Mouse (Mus musculus) CH12.LX (cell line): ENCODE measurements around the gene Slc44a4. TPM values are rescaled to one million over a fixed set of nuclear protein-coding genes. Genes with fewer than 3 reads are reported as not detected.
"Not testable (repeated sequence)": the region's sequence is repeated elsewhere in the genome, so short reads cannot be mapped to it uniquely, and the experiment has no call there.

Source experiments
- DNase-seq: peaks from one replicate; pipeline ENCODE4 v3.0.0-alpha.2; 2013; ENCODE audit errors: extremely low read depth
- H3K27ac ChIP-seq: 2 replicates; pipeline ENCODE4 v1.5.1; 2012; ENCODE audit warnings: low read depth, mild to moderate bottlenecking, control low read depth, moderate library complexity; ENCODE audit not compliant: insufficient read depth
- H3K27me3 ChIP-seq: replicated peaks from 2 replicates; pipeline ENCODE3; 2012; ENCODE audit warnings: inconsistent platforms
- H3K36me3 ChIP-seq, 2 experiments: replicated peaks in 1 of 2; 2 replicates each; pipeline versions ENCODE3 to v1.6.1; 2012; ENCODE audit warnings: inconsistent platforms in 1 of 2, low read length in 1 of 2, mild to moderate bottlenecking in 1 of 2, mixed read lengths in 1 of 2, moderate library complexity in 1 of 2; ENCODE audit not compliant: control insufficient read depth in 1 of 2, insufficient read depth in 1 of 2
- H3K4me1 ChIP-seq, 2 experiments: 2 replicates each; pipeline ENCODE4 v1.6.1; 2012; ENCODE audit warnings: inconsistent platforms in 1 of 2, moderate library complexity in 1 of 2; ENCODE audit not compliant: insufficient read depth in 2 of 2, control insufficient read depth in 1 of 2
- H3K4me2 ChIP-seq: 2 replicates; pipeline ENCODE4 v1.6.1; 2012; ENCODE audit warnings: low read depth, mild to moderate bottlenecking, control low read depth; ENCODE audit not compliant: poor library complexity, insufficient read depth, severe bottlenecking
- H3K4me3 ChIP-seq, 3 experiments: fragments of 150-350 bp in 1 of 3; sonication (generic) in 1 of 3; replicated peaks in 1 of 3; 2 replicates each; pipeline versions ENCODE3 to v1.5.1; 2011 to 2012; ENCODE audit warnings: low read depth in 2 of 3, low read length in 2 of 3, mild to moderate bottlenecking in 2 of 3, moderate library complexity in 2 of 3, control low read depth in 1 of 3, improper control_type of control experiment in 1 of 3, inconsistent platforms in 1 of 3, mixed read lengths in 1 of 3; ENCODE audit not compliant: poor library complexity in 1 of 3
- H3K79me2 ChIP-seq: replicated peaks from 2 replicates; pipeline ENCODE4 v1.6.1; 2012; ENCODE audit warnings: mild to moderate bottlenecking, moderate library complexity; ENCODE audit not compliant: control insufficient read depth, poor library complexity, insufficient read depth, severe bottlenecking; ENCODE audit errors: extremely low read depth
- H3K9ac ChIP-seq: 2 replicates; pipeline ENCODE4 v1.6.1; 2012; ENCODE audit warnings: low read depth, mild to moderate bottlenecking, control low read depth, moderate library complexity; ENCODE audit not compliant: insufficient read depth
- H3K9me3 ChIP-seq: replicated peaks from 2 replicates; pipeline ENCODE3; 2012; ENCODE audit warnings: low read length, inconsistent platforms, mixed read lengths
- CTCF ChIP-seq, 2 experiments: IDR thresholded peaks in 1 of 2; conservative IDR thresholded peaks in 1 of 2; 2 replicates each; pipeline ENCODE4 v1.5.1; 2011 to 2012; ENCODE audit warnings: low read depth in 2 of 2, low read length in 2 of 2, improper control_type of control experiment in 1 of 2, inconsistent platforms in 1 of 2, mild to moderate bottlenecking in 1 of 2, moderate library complexity in 1 of 2
- E2F4 ChIP-seq: IDR thresholded peaks from 2 replicates; pipeline ENCODE4 v1.6.1; 2011; ENCODE audit warnings: low read depth, low read length, improper control_type of control experiment; ENCODE audit not compliant: insufficient replicate concordance
- EP300 ChIP-seq: IDR thresholded peaks from 2 replicates; pipeline ENCODE4 v1.6.1; 2011; ENCODE audit warnings: low read length, improper control_type of control experiment
- HCFC1 ChIP-seq: IDR thresholded peaks from 2 replicates; pipeline ENCODE4 v1.6.1; 2012; ENCODE audit warnings: low read depth, mild to moderate bottlenecking, inconsistent platforms, low read length, improper control_type of control experiment
- IRF4 ChIP-seq: IDR thresholded peaks from 2 replicates; pipeline ENCODE4 v1.6.1; 2014; ENCODE audit warnings: low read depth, mild to moderate bottlenecking, inconsistent platforms, low read length, improper control_type of control experiment
- JUN ChIP-seq: IDR thresholded peaks from 2 replicates; pipeline ENCODE4 v1.6.1; 2011; ENCODE audit warnings: low read depth, mild to moderate bottlenecking, low read length, improper control_type of control experiment, moderate library complexity; ENCODE audit not compliant: insufficient read depth
- JUND ChIP-seq: conservative IDR thresholded peaks from 2 replicates; pipeline ENCODE4 v1.6.1; 2011; ENCODE audit warnings: low read depth, low read length, improper control_type of control experiment
- KAT2A ChIP-seq: IDR thresholded peaks from 2 replicates; pipeline ENCODE4 v1.6.1; 2012; ENCODE audit warnings: low read length, improper control_type of control experiment, inconsistent platforms; ENCODE audit not compliant: insufficient replicate concordance
- MAZ ChIP-seq: IDR thresholded peaks from 2 replicates; pipeline ENCODE4 v1.6.1; 2012; ENCODE audit warnings: low read depth, mild to moderate bottlenecking, inconsistent platforms, low read length, improper control_type of control experiment, moderate library complexity
- MEF2A ChIP-seq: IDR thresholded peaks from 2 replicates; pipeline ENCODE4 v1.6.1; 2014; ENCODE audit warnings: low read depth, mild to moderate bottlenecking, inconsistent platforms, low read length, improper control_type of control experiment, borderline replicate concordance
- NELFE ChIP-seq: IDR thresholded peaks from 2 replicates; pipeline ENCODE4 v1.6.1; 2011; ENCODE audit warnings: low read depth, low read length, improper control_type of control experiment
- PAX5 ChIP-seq: IDR thresholded peaks from 2 replicates; pipeline ENCODE4 v1.6.1; 2012; ENCODE audit warnings: low read length, inconsistent platforms, mixed read lengths
- POLR2A ChIP-seq: IDR thresholded peaks from 2 replicates; pipeline ENCODE4 v1.6.1; 2011; ENCODE audit warnings: low read depth, mild to moderate bottlenecking, improper control_type of control experiment, low read length
- SIN3A ChIP-seq: IDR thresholded peaks from 2 replicates; pipeline ENCODE4 v1.6.1; 2012; ENCODE audit warnings: low read length, improper control_type of control experiment, inconsistent platforms
- TBP ChIP-seq: conservative IDR thresholded peaks from 2 replicates; pipeline ENCODE4 v1.6.1; 2011; ENCODE audit warnings: low read depth, low read length, improper control_type of control experiment
- TCF12 ChIP-seq: IDR thresholded peaks from 2 replicates; pipeline ENCODE4 v1.6.1; 2014; ENCODE audit warnings: low read depth, mild to moderate bottlenecking, inconsistent platforms, low read length, improper control_type of control experiment
- UBTF ChIP-seq: IDR thresholded peaks from 2 replicates; pipeline ENCODE4 v1.6.1; 2012; ENCODE audit warnings: low read depth, mild to moderate bottlenecking, inconsistent platforms, low read length, improper control_type of control experiment, moderate library complexity
- ZMIZ1 ChIP-seq: IDR thresholded peaks from 2 replicates; pipeline ENCODE4 v1.6.1; 2012; ENCODE audit warnings: low read depth, mild to moderate bottlenecking, inconsistent platforms, low read length, improper control_type of control experiment
- dilution Hi-C: fragments of 300-500 bp; cut with MboI; formaldehyde crosslinking; loops from 2 replicates; pipeline ENCODE4 v1.14.3; 2020; ENCODE audit warnings: low sequenced_read_pairs; ENCODE audit not compliant: extremely low pct_unique_long_range_greater_than_20kb, extremely low pct_ligation_motif_present
- in situ Hi-C: fragments of 300-500 bp; cut with MboI; formaldehyde crosslinking; loops from 3 replicates; pipeline ENCODE4 v1.14.3; 2019; ENCODE audit warnings: low sequenced_read_pairs, low pct_ligation_motif_present, low pct_unique_long_range_greater_than_20kb, mixed read lengths
- polyA plus RNA-seq: library from polyadenylated mRNA; unstranded; fragments of >175 nt; gene quantifications from 2 replicates; pipeline ENCODE4 v1.2.1, GENCODE M21; 2012; ENCODE audit warnings: low read depth; ENCODE audit not compliant: insufficient read length
- total RNA-seq, 2 experiments: library from RNA; depleted of rRNA; stranded (reverse); fragments of 300-350 nt in 1 of 2; fragments of >200 nt in 1 of 2; gene quantifications; 2 replicates each; pipeline ENCODE4 v1.2.3; 2012 to 2014

Slc44a4 gene
- total and polyA plus RNA-seq, 3 experiments = 0.55 to 1.4 (median 0.62) TPM

GRCm38 (mm10) chr17:34964640-34965049, 50.4 kb downstream of the Slc44a4 start:
- no peak for DNase-seq
- Histone ChIP-seq H3K4me2 (no peak overlapping the region), H3K9ac (no peak overlapping the region), H3K4me1 (peaks cover 9 to 39% of the 10 kb centered on the region in 2 experiments), H3K79me2 (no peaks in the 10 kb centered on the region), H3K27me3 (no peaks in the 10 kb centered on the region), H3K27ac (no peak overlapping the region), H3K9me3 (no peaks in the 10 kb centered on the region), H3K36me3 (no peaks in the 10 kb centered on the region), H3K4me3 (no peak overlapping the region)
- TF ChIP-seq SIN3A = no peak
- no peak for TF ChIP-seq KAT2A
- no peak for TF ChIP-seq ZMIZ1
- TF ChIP-seq NELFE = no peak
- no peak for TF ChIP-seq POLR2A
- TF ChIP-seq HCFC1 = no peak
- no peak for TF ChIP-seq PAX5
- no peak for TF ChIP-seq IRF4
- TF ChIP-seq TCF12 = no peak
- in situ Hi-C loops (no loop called here), dilution Hi-C loops (no loop called here)

- Histone ChIP-seq H3K4me2 (no peak overlapping the region), H3K27ac (no peak overlapping the region), H3K36me3 (no peaks in the 10 kb centered on the region), H3K27me3 (no peaks in the 10 kb centered on the region), H3K9ac (no peak overlapping the region), H3K4me3 (no peak overlapping the region), H3K9me3 (no peaks in the 10 kb centered on the region), H3K79me2 (no peaks in the 10 kb centered on the region), H3K4me1 (peaks cover 9 to 30% of the 10 kb centered on the region in 2 experiments)
- dilution Hi-C loops (no loop called here), in situ Hi-C loops (no loop called here)
- no peak for DNase-seq
- no peak for TF ChIP-seq CTCF (conservative IDR thresholded peaks at IDR 0.05 in 1 of 2, IDR thresholded peaks at IDR 0.05 in 1 of 2; ENCODE audit: low read depth in 2 of 2, low read length in 2 of 2)
- no peak for TF ChIP-seq JUND
- no peak for TF ChIP-seq JUN
- TF ChIP-seq KAT2A = no peak
- no peak for TF ChIP-seq TBP
- TF ChIP-seq E2F4 = no peak
- no peak for TF ChIP-seq HCFC1
- no peak for TF ChIP-seq EP300
- TF ChIP-seq MAZ = no peak
- TF ChIP-seq UBTF = no peak
- TF ChIP-seq MEF2A = no peak
Observed at GRCm38 (mm10) chr17:34965627-34966026, 51.4 kb downstream of the Slc44a4 start.

- H3K27me3 ChIP-seq, in situ Hi-C loops: not testable (repeated sequence)
Observed at GRCm38 (mm10) chr17:34969822-34970221, 55.6 kb downstream of the Slc44a4 start, which contains the start of gene Gm20481. TSS of gene Gm20481 (plus strand) at chr17:34969912.

GRCm38 (mm10) chr17:34970850-34971249, 56.6 kb downstream of the Slc44a4 start:
- H3K9ac ChIP-seq, H3K27ac ChIP-seq, dilution Hi-C loops, H3K4me3 ChIP-seq, H3K36me3 ChIP-seq, H3K4me1 ChIP-seq, H3K9me3 ChIP-seq, H3K4me2 ChIP-seq, H3K79me2 ChIP-seq, H3K27me3 ChIP-seq, DNase-seq, in situ Hi-C loops: not testable (repeated sequence)

More at GRCm38 (mm10) chr17:34969822-34970221, 55.6 kb downstream of the Slc44a4 start, which contains the start of gene Gm20481:
- dilution Hi-C loops, DNase-seq, H3K9me3 ChIP-seq, H3K4me2 ChIP-seq, H3K79me2 ChIP-seq, H3K4me1 ChIP-seq, H3K36me3 ChIP-seq, H3K4me3 ChIP-seq, H3K9ac ChIP-seq, H3K27ac ChIP-seq: not testable (repeated sequence)
